Mouse (Mus musculus) 3134 (cell line): ENCODE results near the gene Tmc3.

Experiments used
- DNase-seq: peaks from one replicate; pipeline ENCODE4 v3.0.0-alpha.2; 2011; ENCODE audit warnings: low spot score; ENCODE audit not compliant: insufficient read length; ENCODE audit errors: extremely low read depth

The Tmc3 gene

GRCm38 (mm10) chr7:83636425-83636824, 51.7 kb downstream of the Tmc3 start:
- DNase-seq: no peak

- no peak for DNase-seq
Observed at GRCm38 (mm10) chr7:83637781-83638583, 53.3 kb downstream of the Tmc3 start.

GRCm38 (mm10) chr7:83639084-83639483, 54.4 kb downstream of the Tmc3 start:
- no peak for DNase-seq

- DNase-seq: no peak
Observed at GRCm38 (mm10) chr7:83640581-83640980, 55.9 kb downstream of the Tmc3 start.

- no peak for DNase-seq
Observed at GRCm38 (mm10) chr7:83641163-83641562, 56.4 kb downstream of the Tmc3 start.

- no peak for DNase-seq
Observed at GRCm38 (mm10) chr7:83643581-83643980, 58.9 kb downstream of the Tmc3 start.

- DNase-seq: no peak
Observed at GRCm38 (mm10) chr7:83644761-83645160, 60.0 kb downstream of the Tmc3 start.

GRCm38 (mm10) chr7:83645476-83645875, 60.7 kb downstream of the Tmc3 start:
- DNase-seq: no peak

GRCm38 (mm10) chr7:83648807-83649206, 64.1 kb downstream of the Tmc3 start:
- no peak for DNase-seq

GRCm38 (mm10) chr7:83650638-83651037, 65.9 kb downstream of the Tmc3 start:
- no peak for DNase-seq

- no peak for DNase-seq
Observed at GRCm38 (mm10) chr7:83652498-83652897, 67.8 kb downstream of the Tmc3 start.

GRCm38 (mm10) chr7:83653605-83654051, 68.9 kb downstream of the Tmc3 start:
- no peak for DNase-seq

GRCm38 (mm10) chr7:83654196-83654595, 69.5 kb downstream of the Tmc3 start:
- no peak for DNase-seq

- DNase-seq: no peak
Observed at GRCm38 (mm10) chr7:83654938-83655630, 70.4 kb downstream of the Tmc3 start.

GRCm38 (mm10) chr7:83658716-83659115, 74.0 kb downstream of the Tmc3 start:
- DNase-seq: no peak

GRCm38 (mm10) chr7:83659159-83660065, 74.7 kb downstream of the Tmc3 start:
- no peak for DNase-seq

- no peak for DNase-seq
Observed at GRCm38 (mm10) chr7:83660273-83660691, 75.6 kb downstream of the Tmc3 start.

GRCm38 (mm10) chr7:83661031-83661430, 76.3 kb downstream of the Tmc3 start:
- no peak for DNase-seq

- DNase-seq: no peak
Observed at GRCm38 (mm10) chr7:83661763-83662162, 77.0 kb downstream of the Tmc3 start.

- DNase-seq: no peak
Observed at GRCm38 (mm10) chr7:83662711-83663375, 78.1 kb downstream of the Tmc3 start.
